ENCODE assay signal across 16 mouse cellular contexts in genomic region chr6:12127287-12127686, GRCm38 (mm10).
DNase-seq lines count a peak whose midpoint lies in the region; ATAC-seq lines count a peak whose summit lies in the region.
"Had no signal": no experiment of that assay in that cellular context is flagged by ENCODE, and none has a peak within 500 bp of the region (broad histone marks: within the 10 kb centered on the region; RNA-seq: fewer than 3 reads in every experiment).

No protein-coding gene starts in this region.

- peak; percentile 69 for DNase-seq in 416B (ENCODE audit: low read depth)
- no peak for DNase-seq in spleen, postnatal 10 days (ENCODE audit: low spot score in 2 of 2)
- DNase-seq in cerebellum, postnatal 4 days (ENCODE audit: low spot score in 2 of 2) = no peak
- DNase-seq: adrenal gland, adult 2 months; adrenal gland, postnatal 10 days; adrenal gland, postnatal 25 days; cerebellum, adult 11 months; cerebellum, adult 18-20 months; cerebellum, adult 8-10 months; cerebellum, adult 9-11 months; cerebellum, postnatal 36 days; embryo, embryonic 11 days had no signal

- peak; percentile 33 for ATAC-seq in granulocyte monocyte progenitor cell, adult 5-6 weeks (replicated peaks; ENCODE audit: poor library complexity, severe bottlenecking)
- ATAC-seq in megakaryocyte progenitor cell, adult 5-6 weeks (replicated peaks; ENCODE audit: poor library complexity) = peak; percentile 45
- ATAC-seq: forebrain, embryonic 14.5 days; forebrain, embryonic 16.5 days had no signal
